Mouse (Mus musculus): ENCODE data around the gene Tdrd6. TPM values are rescaled to one million over a fixed set of nuclear protein-coding genes. Genes with fewer than 3 reads are reported as not detected.

Tdrd6 gene
- total and polyA plus RNA-seq, 3 experiments, result 0.05 TPM; not detected in 2

DNA sequence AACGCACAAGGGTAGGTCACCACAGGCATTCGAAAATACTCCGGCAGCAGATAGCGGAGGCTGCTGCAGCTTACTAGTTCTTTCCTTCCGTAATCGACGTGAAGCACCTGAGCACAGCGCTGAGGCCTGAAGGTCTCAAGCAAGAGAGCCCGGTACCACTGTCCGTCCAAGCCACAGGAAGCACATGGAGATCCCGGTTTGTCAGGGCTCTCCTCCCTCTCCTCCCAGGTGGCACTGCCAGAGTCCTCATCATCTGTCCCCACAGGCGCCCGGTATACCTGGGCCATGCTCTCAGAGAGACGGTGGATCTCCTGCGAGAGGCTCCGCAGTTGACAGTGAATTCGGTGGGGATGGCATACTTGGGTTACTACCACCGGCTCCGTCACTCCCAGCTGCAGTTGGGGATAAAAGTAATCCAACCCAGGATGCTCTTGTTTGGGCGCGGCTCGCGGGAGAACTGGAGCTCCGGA is 1.0 kb downstream of the Tdrd6 start:
- Histone ChIP-seq H3K27me3 (ENCODE audit: insufficient read depth, low read length) (no peaks in the 10 kb centered on the region), H3K4me1 (ENCODE audit: insufficient read depth, low read depth, low read length) (no peaks in the 10 kb centered on the region), H3K9me3 (replicated peaks) (peaks cover 74% of the 10 kb centered on the region), H3K4me3 (ENCODE audit: low read depth, low read length) (no peak overlapping the region), H3K36me3 (replicated peaks) (no peaks in the 10 kb centered on the region)
- no peak for TF ChIP-seq TAL1 (conservative IDR thresholded peaks at IDR 0.05; ENCODE audit: low read depth, low read length)
- no peak for TF ChIP-seq CTCF (IDR thresholded peaks at IDR 0.05; ENCODE audit: low read depth, low read length)
- TF ChIP-seq POLR2AphosphoS5 (IDR thresholded peaks at IDR 0.05; ENCODE audit: insufficient replicate concordance, low read depth, low read length), result no peak
- TF ChIP-seq GATA2 (IDR thresholded peaks at IDR 0.05; ENCODE audit: borderline replicate concordance, low read depth, low read length), result no peak
- TF ChIP-seq GATA1 (IDR thresholded peaks at IDR 0.05; ENCODE audit: borderline replicate concordance, low read length), result no peak
- ATAC-seq (ENCODE audit: extremely low read depth, insufficient number of reproducible peaks, low FRiP score, poor library complexity, severe bottlenecking) (no peak), DNase-seq (ENCODE audit: low spot score) (no peak)

DNA sequence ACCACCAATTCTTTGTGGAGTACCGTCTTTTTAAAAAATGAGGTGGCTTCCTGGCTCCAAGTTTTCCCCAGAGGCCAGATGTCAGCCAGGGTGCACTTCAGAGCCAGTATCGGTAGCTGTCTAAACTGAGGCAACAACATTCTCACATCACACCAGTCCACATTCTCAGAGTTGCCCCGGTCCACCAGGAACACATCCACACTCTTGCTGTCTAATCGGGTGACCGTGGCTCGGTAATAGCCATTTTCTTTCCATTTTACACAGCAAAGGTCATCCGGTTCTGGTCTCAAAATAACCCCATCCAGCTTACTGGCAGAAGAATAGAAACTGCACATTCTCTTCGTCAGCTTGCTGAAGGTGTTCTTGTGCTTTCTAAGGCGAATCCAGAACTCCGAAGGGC is 1.9 kb downstream of the Tdrd6 start:
- peaks cover 76% of the 10 kb centered on the region for H3K9me3 ChIP-seq (replicated peaks)
- no peaks in the 10 kb centered on the region for H3K4me1 ChIP-seq (ENCODE audit: insufficient read depth, low read depth, low read length)
- TF ChIP-seq GATA1 (IDR thresholded peaks at IDR 0.05; ENCODE audit: borderline replicate concordance, low read length), result no peak
- no peak for TF ChIP-seq TAL1 (conservative IDR thresholded peaks at IDR 0.05; ENCODE audit: low read depth, low read length)
- no peak for TF ChIP-seq POLR2AphosphoS5 (IDR thresholded peaks at IDR 0.05; ENCODE audit: insufficient replicate concordance, low read depth, low read length)
- TF ChIP-seq GATA2 (IDR thresholded peaks at IDR 0.05; ENCODE audit: borderline replicate concordance, low read depth, low read length), result no peak
- TF ChIP-seq CTCF (IDR thresholded peaks at IDR 0.05; ENCODE audit: low read depth, low read length), result no peak
- H3K27me3 ChIP-seq (ENCODE audit: insufficient read depth, low read length), result no peaks in the 10 kb centered on the region
- H3K36me3 ChIP-seq (replicated peaks), result no peaks in the 10 kb centered on the region
- no peak overlapping the region for H3K4me3 ChIP-seq (ENCODE audit: low read depth, low read length)
- DNase-seq (ENCODE audit: low spot score) (no peak), ATAC-seq (ENCODE audit: extremely low read depth, insufficient number of reproducible peaks, low FRiP score, poor library complexity, severe bottlenecking) (no peak)

DNA sequence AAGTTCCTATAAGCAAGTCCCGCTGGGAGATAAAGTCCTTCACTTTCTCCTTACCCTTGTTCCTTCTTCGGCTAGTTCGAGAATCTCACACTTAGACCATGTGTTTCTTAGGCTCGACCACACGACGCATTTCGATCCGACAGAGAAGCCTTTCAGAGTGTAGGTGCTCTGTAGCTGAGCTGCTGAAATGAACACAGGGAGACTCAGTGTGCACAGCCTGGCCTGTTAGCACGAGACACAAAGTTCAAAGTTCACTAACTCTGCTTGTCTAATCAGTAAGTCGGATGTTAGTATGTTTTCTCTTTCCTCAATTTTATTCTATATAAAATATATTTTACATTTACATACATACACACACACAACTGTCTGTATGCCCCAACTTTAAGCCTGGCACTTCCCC is 8.0 kb downstream of the Tdrd6 start:
- no peaks in the 10 kb centered on the region for H3K36me3 ChIP-seq (replicated peaks)
- H3K4me3 ChIP-seq (ENCODE audit: low read depth, low read length), result no peak overlapping the region
- no peak for ATAC-seq (ENCODE audit: extremely low read depth, insufficient number of reproducible peaks, low FRiP score, poor library complexity, severe bottlenecking)
- H3K27me3 ChIP-seq (ENCODE audit: insufficient read depth, low read length), result no peaks in the 10 kb centered on the region
- H3K4me1 ChIP-seq (ENCODE audit: insufficient read depth, low read depth, low read length), result no peaks in the 10 kb centered on the region
- peaks cover 60% of the 10 kb centered on the region for H3K9me3 ChIP-seq (replicated peaks)
- TF ChIP-seq GATA1 (IDR thresholded peaks at IDR 0.05; ENCODE audit: borderline replicate concordance, low read length), result no peak
- TF ChIP-seq CTCF (IDR thresholded peaks at IDR 0.05; ENCODE audit: low read depth, low read length), result no peak
- no peak for TF ChIP-seq GATA2 (IDR thresholded peaks at IDR 0.05; ENCODE audit: borderline replicate concordance, low read depth, low read length)
- no peak for TF ChIP-seq POLR2AphosphoS5 (IDR thresholded peaks at IDR 0.05; ENCODE audit: insufficient replicate concordance, low read depth, low read length)
- no peak for TF ChIP-seq TAL1 (conservative IDR thresholded peaks at IDR 0.05; ENCODE audit: low read depth, low read length)
- DNase-seq (ENCODE audit: low spot score), result no peak

DNA sequence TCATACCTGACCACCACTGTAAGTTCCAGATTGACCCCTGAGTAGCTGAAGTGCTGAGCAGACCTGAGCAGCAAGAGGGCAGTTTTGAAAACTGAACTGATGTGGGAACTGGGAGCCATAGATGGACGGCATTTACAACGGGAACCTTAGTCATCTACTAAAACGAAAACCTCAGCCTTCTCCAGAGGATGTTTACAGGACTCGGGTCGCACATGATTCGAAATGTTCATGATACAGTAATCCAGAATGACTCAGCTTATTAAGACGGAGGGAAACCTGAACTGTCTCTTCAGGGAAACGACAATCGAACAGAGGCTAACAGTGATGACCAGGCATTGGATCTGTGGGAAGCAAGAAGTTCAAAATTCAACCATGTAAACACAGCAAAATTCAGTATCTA is 10.9 kb downstream of the Tdrd6 start:
- no peak overlapping the region for H3K4me3 ChIP-seq (ENCODE audit: low read depth, low read length)
- no peak for TF ChIP-seq TAL1 (conservative IDR thresholded peaks at IDR 0.05; ENCODE audit: low read depth, low read length)
- no peak for TF ChIP-seq GATA2 (IDR thresholded peaks at IDR 0.05; ENCODE audit: borderline replicate concordance, low read depth, low read length)
- no peak for TF ChIP-seq POLR2AphosphoS5 (IDR thresholded peaks at IDR 0.05; ENCODE audit: insufficient replicate concordance, low read depth, low read length)
- TF ChIP-seq GATA1 (IDR thresholded peaks at IDR 0.05; ENCODE audit: borderline replicate concordance, low read length), result no peak
- TF ChIP-seq CTCF (IDR thresholded peaks at IDR 0.05; ENCODE audit: low read depth, low read length), result no peak
- no peaks in the 10 kb centered on the region for H3K27me3 ChIP-seq (ENCODE audit: insufficient read depth, low read length)
- no peaks in the 10 kb centered on the region for H3K4me1 ChIP-seq (ENCODE audit: insufficient read depth, low read depth, low read length)
- ATAC-seq (ENCODE audit: extremely low read depth, insufficient number of reproducible peaks, low FRiP score, poor library complexity, severe bottlenecking) (no peak), DNase-seq (ENCODE audit: low spot score) (no peak)
- peaks cover 52% of the 10 kb centered on the region for H3K9me3 ChIP-seq (replicated peaks)
- no peaks in the 10 kb centered on the region for H3K36me3 ChIP-seq (replicated peaks)

DNA sequence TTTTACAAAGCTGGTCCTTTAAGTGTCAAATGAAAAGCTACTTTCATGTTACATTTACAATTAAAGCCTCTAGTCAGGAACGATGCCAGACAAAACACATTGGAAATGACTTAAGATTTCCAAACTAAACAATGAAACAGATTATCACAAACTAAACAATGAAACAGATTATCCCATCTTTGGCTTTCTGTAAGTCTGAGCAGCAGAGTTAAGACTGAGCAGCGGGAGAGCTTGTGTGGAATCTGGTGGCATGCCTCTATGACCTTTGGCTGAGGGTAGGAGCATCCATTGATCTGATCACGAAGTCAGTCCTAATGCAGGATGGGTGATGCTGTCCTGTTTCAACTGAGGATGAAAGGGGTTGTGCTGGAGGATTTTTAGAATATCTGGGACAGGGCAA is 17.9 kb downstream of the Tdrd6 start:
- no peak for ATAC-seq (ENCODE audit: extremely low read depth, insufficient number of reproducible peaks, low FRiP score, poor library complexity, severe bottlenecking)

DNA sequence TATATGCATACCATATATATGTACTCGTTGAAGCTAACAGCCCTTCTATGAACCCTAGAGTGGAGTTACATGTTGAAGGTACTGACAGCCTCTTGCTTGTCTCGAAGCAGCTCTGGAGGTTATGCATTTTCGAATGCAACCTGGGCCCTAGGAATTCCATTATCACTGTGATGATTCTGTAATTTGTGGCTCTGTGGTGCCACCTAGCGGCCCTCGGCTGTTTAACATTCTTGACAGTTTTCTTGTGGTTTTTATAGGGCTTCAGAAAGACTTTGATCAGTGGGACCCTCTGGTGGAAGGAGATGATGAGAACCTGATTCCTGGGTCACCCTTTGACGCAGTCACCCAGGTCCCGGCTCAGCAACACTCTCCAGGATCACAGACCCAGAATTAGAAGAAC is 18.5 kb downstream of the Tdrd6 start:
- H3K27me3 ChIP-seq (ENCODE audit: insufficient read depth, low read length), result no peaks in the 10 kb centered on the region
- no peak for TF ChIP-seq POLR2AphosphoS5 (IDR thresholded peaks at IDR 0.05; ENCODE audit: insufficient replicate concordance, low read depth, low read length)
- no peak for TF ChIP-seq GATA1 (IDR thresholded peaks at IDR 0.05; ENCODE audit: borderline replicate concordance, low read length)
- TF ChIP-seq GATA2 (IDR thresholded peaks at IDR 0.05; ENCODE audit: borderline replicate concordance, low read depth, low read length), result no peak
- no peak for TF ChIP-seq CTCF (IDR thresholded peaks at IDR 0.05; ENCODE audit: low read depth, low read length)
- TF ChIP-seq TAL1 (conservative IDR thresholded peaks at IDR 0.05; ENCODE audit: low read depth, low read length), result no peak
- no peaks in the 10 kb centered on the region for H3K36me3 ChIP-seq (replicated peaks)
- H3K4me3 ChIP-seq (ENCODE audit: low read depth, low read length), result no peak overlapping the region
- ATAC-seq (ENCODE audit: extremely low read depth, insufficient number of reproducible peaks, low FRiP score, poor library complexity, severe bottlenecking), result no peak
- DNase-seq (ENCODE audit: low spot score), result no peak
- H3K9me3 ChIP-seq (replicated peaks), result peaks cover 48% of the 10 kb centered on the region
- H3K4me1 ChIP-seq (ENCODE audit: insufficient read depth, low read depth, low read length), result no peaks in the 10 kb centered on the region

More for the DNA sequence above, 17.9 kb downstream of the Tdrd6 start:
- no peaks in the 10 kb centered on the region for H3K27me3 ChIP-seq (ENCODE audit: insufficient read depth, low read length)
- TF ChIP-seq POLR2AphosphoS5 (IDR thresholded peaks at IDR 0.05; ENCODE audit: insufficient replicate concordance, low read depth, low read length) (no peak), GATA1 (IDR thresholded peaks at IDR 0.05; ENCODE audit: borderline replicate concordance, low read length) (no peak), CTCF (IDR thresholded peaks at IDR 0.05; ENCODE audit: low read depth, low read length) (no peak), GATA2 (IDR thresholded peaks at IDR 0.05; ENCODE audit: borderline replicate concordance, low read depth, low read length) (no peak), TAL1 (conservative IDR thresholded peaks at IDR 0.05; ENCODE audit: low read depth, low read length) (no peak)
- peaks cover 51% of the 10 kb centered on the region for H3K9me3 ChIP-seq (replicated peaks)
- no peaks in the 10 kb centered on the region for H3K36me3 ChIP-seq (replicated peaks)
- no peak for DNase-seq (ENCODE audit: low spot score)
- no peak overlapping the region for H3K4me3 ChIP-seq (ENCODE audit: low read depth, low read length)
- H3K4me1 ChIP-seq (ENCODE audit: insufficient read depth, low read depth, low read length), result no peaks in the 10 kb centered on the region

Measured in G1E (cell line).